Mouse (Mus musculus) stomach, postnatal 0 days (tissue): ENCODE results near the gene Wdr11. TPM values are rescaled to one million over a fixed set of nuclear protein-coding genes. Genes with fewer than 3 reads are reported as not detected.

Source experiments
- ATAC-seq: fragments of 200-750 bp; cut with Nextera tagmentation; 2 replicates; pipeline ENCODE4 v1.8.0; 2017; ENCODE audit not compliant: low FRiP score, low TSS enrichment
- DNase-seq: peaks from one replicate; pipeline ENCODE4 v3.0.0-alpha.2; 2016; ENCODE audit warnings: low spot score
- H3K27ac ChIP-seq: fragments of 300-500 bp; sonication (generic); replicated peaks from 2 replicates; pipeline ENCODE4 v1.5.1; 2014; ENCODE audit warnings: mild to moderate bottlenecking, control low read depth
- H3K27me3 ChIP-seq: fragments of 300-500 bp; sonication (generic); 2 replicates; pipeline ENCODE4 v1.6.1; 2014; ENCODE audit warnings: low read length; ENCODE audit not compliant: control insufficient read depth, insufficient read depth
- H3K36me3 ChIP-seq: fragments of 300-500 bp; sonication (generic); 2 replicates; pipeline ENCODE4 v1.6.1; 2014; ENCODE audit warnings: low read length, mixed read lengths; ENCODE audit not compliant: control insufficient read depth, insufficient read depth
- H3K4me1 ChIP-seq: fragments of 300-500 bp; sonication (generic); replicated peaks from 2 replicates; pipeline ENCODE4 v1.6.1; 2014; ENCODE audit warnings: antibody characterized with exemption; ENCODE audit not compliant: control insufficient read depth, insufficient read depth
- H3K4me2 ChIP-seq: fragments of 300-500 bp; sonication (generic); replicated peaks from 2 replicates; pipeline ENCODE4 v1.6.1; 2014; ENCODE audit warnings: low read depth, mild to moderate bottlenecking, control low read depth, moderate library complexity
- H3K4me3 ChIP-seq: fragments of 300-500 bp; sonication (generic); 2 replicates; pipeline ENCODE4 v1.5.1; 2014; ENCODE audit warnings: low read depth, low read length, control low read depth
- H3K9ac ChIP-seq: fragments of 300-500 bp; sonication (generic); 2 replicates; pipeline ENCODE4 v1.6.1; 2014; ENCODE audit warnings: mild to moderate bottlenecking, low read length, control low read depth, mixed read lengths
- H3K9me3 ChIP-seq: fragments of 300-500 bp; sonication (generic); 2 replicates; pipeline ENCODE4 v1.6.1; 2016; ENCODE audit warnings: low read length; ENCODE audit not compliant: control insufficient read depth
- CTCF ChIP-seq: IDR thresholded peaks from 2 replicates; pipeline ENCODE4 v1.5.1; 2016; ENCODE audit warnings: antibody characterized with exemption, low read depth, mild to moderate bottlenecking, moderate library complexity
- EP300 ChIP-seq: optimal IDR thresholded peaks from 2 replicates; pipeline ENCODE3; 2016; ENCODE audit warnings: antibody characterized with exemption
- WGBS: fragments of 180-500 bp; shearing (Covaris S2); extraction: QIAGEN DNeasy Blood & Tissue Kit; methylation state at CpG from one replicate; pipeline ENCODE4 v1.1.7; 2014; 5-methylcytosine and 5-hydroxymethylcytosine counted together
- polyA plus RNA-seq: library from polyadenylated mRNA; unstranded; fragments of >200 nt; fragmentation: Nextera tagmentation; extraction: Ambion mirVana; gene quantifications from 2 replicates; pipeline ENCODE4 v1.2.1, GENCODE M21; 2015

Wdr11 gene
- polyA plus RNA-seq, 1 experiment from 2014 or later: 13.9 TPM

DNA sequence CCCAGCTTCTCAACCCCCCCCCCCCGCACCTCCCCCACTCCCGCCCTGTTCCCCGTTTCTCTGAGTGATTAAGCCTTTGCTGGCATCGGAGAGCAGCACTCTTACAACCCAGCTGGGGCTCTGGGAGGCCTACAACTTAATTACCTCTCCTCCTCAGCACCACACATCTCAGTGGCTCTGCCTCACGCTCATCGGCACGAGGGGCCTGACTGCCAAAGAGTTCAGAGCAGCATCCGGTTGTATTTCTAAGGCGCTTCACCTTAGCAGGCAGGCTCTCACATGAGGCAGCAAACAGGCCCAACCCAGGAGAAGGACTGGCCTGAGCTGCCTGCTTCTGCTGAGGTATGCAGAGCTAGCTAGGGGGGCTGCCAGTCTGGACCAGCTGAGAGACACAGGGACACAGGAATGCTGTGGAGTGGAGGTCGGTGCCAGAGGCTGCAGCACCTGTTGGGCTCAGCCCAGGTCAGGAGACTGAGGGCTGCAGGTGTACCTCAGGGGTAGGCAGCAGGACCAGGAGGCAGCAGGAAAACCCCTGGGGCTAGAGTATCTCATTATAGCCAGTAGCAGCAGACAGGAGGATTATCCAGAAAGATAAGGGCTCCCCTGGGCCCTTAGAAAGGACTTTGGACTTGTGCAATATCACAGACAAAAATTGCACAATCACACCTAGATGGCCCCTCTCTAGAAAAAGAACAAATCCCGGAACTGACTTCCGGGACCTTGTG lies 72.3 kb downstream of the Wdr11 start:
- DNase-seq (peak; percentile 33), ATAC-seq (peak; percentile 66)
- WGBS: 23% methylated on average over 11 of the region's 12 CpGs

DNA sequence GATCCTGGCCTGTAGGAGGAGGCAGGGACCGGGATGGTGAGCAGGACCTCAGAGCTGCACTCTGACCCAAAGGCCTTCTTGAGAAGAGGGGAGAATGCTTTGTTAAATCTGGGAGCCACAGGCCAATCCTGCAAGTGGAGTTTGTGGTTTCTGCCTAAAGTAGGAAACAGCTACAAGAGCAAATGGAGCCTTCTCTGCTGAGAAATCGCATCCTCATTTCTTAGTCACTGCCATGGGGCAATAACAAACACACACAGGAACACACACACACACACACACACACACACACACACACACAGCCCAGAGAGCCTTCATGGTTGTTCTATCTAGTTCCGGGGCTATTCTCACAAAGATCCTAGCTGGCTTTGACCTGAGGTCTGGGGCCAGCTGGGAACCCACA lies 73.7 kb downstream of the Wdr11 start:
- Histone ChIP-seq H3K4me2 (no peak overlapping the region), H3K27me3 (no peaks in the 10 kb centered on the region), H3K9ac (no peak overlapping the region), H3K36me3 (no peaks in the 10 kb centered on the region), H3K27ac (peak overlapping the region; percentile 77), H3K4me1 (peaks cover 2% of the 10 kb centered on the region; the same call in 1 of the 2 replicates), H3K9me3 (no peaks in the 10 kb centered on the region), H3K4me3 (no peak overlapping the region)
- ATAC-seq (no peak), DNase-seq (no peak)
- WGBS: 64% methylated on average over 3 of the region's 3 CpGs
- TF ChIP-seq EP300 (no peak), CTCF (no peak)

More for the DNA sequence above, 72.3 kb downstream of the Wdr11 start:
- Histone ChIP-seq H3K9ac (no peak overlapping the region), H3K4me3 (no peak overlapping the region), H3K36me3 (no peaks in the 10 kb centered on the region), H3K4me1 (peaks cover 2% of the 10 kb centered on the region; the same call in 1 of the 2 replicates), H3K9me3 (no peaks in the 10 kb centered on the region), H3K4me2 (no peak overlapping the region), H3K27ac (peak overlapping the region; percentile 79), H3K27me3 (no peaks in the 10 kb centered on the region)
- no peak for TF ChIP-seq EP300
- no peak for TF ChIP-seq CTCF

DNA sequence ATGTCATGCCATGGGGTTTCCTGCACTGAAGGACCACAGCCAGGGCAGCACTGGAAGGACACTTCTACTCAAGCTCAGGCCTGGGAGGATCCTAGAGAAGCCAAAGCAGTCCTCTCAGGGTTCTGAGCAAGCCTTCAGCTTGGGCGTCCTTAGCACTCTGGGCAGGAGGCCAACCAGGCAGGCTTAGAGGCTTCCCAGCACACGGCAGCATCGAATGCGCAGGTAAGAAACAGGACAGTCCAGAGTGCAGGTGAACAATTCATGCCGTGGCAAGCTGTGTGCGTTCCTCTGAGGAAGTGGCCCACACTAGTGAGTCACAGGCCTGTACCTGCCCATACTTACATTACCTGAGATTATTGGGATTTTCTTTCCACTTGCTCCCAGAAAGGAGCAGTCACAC lies 74.3 kb downstream of the Wdr11 start:
- no peak overlapping the region for H3K9ac ChIP-seq
- no peak overlapping the region for H3K4me2 ChIP-seq
- H3K27me3 ChIP-seq: no peaks in the 10 kb centered on the region
- DNase-seq: peak; percentile 54
- H3K4me1 ChIP-seq: peaks cover 2% of the 10 kb centered on the region; the same call in 1 of the 2 replicates
- H3K9me3 ChIP-seq: no peaks in the 10 kb centered on the region
- TF ChIP-seq EP300 (no peak), CTCF (no peak)
- WGBS: 44% methylated on average over 6 of the region's 6 CpGs
- H3K36me3 ChIP-seq: no peaks in the 10 kb centered on the region
- peak; percentile 75 for ATAC-seq
- H3K27ac ChIP-seq: peak overlapping the region; percentile 77
- no peak overlapping the region for H3K4me3 ChIP-seq

DNA sequence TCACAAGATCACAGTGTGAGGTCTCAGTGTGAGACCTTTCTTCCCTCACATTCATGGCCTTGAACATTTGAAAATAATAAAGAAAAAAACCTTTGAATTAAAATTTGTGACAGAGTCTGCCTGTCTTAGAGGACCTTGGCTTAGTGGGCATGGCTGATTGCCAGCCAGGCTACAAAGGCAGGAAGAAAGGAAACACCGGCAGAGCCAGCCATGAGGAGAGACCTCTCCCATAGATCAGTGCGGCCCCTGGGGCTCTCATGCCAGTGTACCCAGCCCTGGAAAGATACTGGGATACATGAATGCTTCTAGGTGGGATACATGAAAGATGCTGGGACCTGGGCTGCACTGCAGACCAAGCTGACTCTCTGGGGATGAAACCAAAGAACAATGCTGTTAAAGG lies 74.9 kb downstream of the Wdr11 start:
- peaks cover 2% of the 10 kb centered on the region; the same call in 1 of the 2 replicates for H3K4me1 ChIP-seq

DNA sequence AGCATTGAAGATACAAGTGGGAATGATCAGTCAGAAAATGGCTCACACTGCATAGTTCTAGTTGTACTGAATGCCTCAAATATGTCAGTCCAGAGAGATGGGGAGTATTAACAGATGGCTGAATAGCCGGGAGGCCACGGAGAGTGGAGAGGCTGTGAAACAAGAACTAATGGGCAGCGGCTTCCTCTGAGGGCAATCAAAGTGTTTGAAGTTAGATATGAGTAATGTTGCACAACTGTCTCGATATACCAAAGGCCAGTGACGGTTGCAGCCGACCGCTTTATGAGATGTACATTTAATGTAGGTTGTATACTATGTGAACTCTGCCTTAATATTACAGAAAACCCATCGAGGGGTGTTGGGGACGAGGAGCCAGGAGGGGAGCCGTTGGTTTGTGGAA lies 78.6 kb downstream of the Wdr11 start:
- H3K36me3 ChIP-seq: no peaks in the 10 kb centered on the region
- no peaks in the 10 kb centered on the region for H3K27me3 ChIP-seq
- TF ChIP-seq CTCF (no peak), EP300 (no peak)
- WGBS: 64% methylated on average over 10 of the region's 10 CpGs
- no peak overlapping the region for H3K9ac ChIP-seq
- no peak for ATAC-seq
- H3K27ac ChIP-seq: no peak overlapping the region
- H3K4me2 ChIP-seq: no peak overlapping the region
- no peak for DNase-seq
- no peaks in the 10 kb centered on the region for H3K9me3 ChIP-seq
- H3K4me1 ChIP-seq: no peaks in the 10 kb centered on the region
- H3K4me3 ChIP-seq: no peak overlapping the region

More for the DNA sequence above, 74.9 kb downstream of the Wdr11 start:
- no peak overlapping the region for H3K4me2 ChIP-seq
- H3K36me3 ChIP-seq: no peaks in the 10 kb centered on the region
- ATAC-seq (no peak), DNase-seq (no peak)
- no peaks in the 10 kb centered on the region for H3K27me3 ChIP-seq
- H3K27ac ChIP-seq: peak overlapping the region; percentile 77
- H3K9me3 ChIP-seq: no peaks in the 10 kb centered on the region
- 69% methylated on average over 2 of the region's 2 CpGs for WGBS
- no peak overlapping the region for H3K9ac ChIP-seq
- TF ChIP-seq CTCF: no peak
- no peak for TF ChIP-seq EP300
- H3K4me3 ChIP-seq: no peak overlapping the region
